Mouse (Mus musculus) olfactory bulb, adult 2 months (tissue): ENCODE data around the gene Acot4.
"Not testable (repeated sequence)": the region's sequence is repeated elsewhere in the genome, so short reads cannot be mapped to it uniquely, and the experiment has no call there.

Experiments used
- CTCF ChIP-seq: fragments of 200-500 bp; IDR thresholded peaks from 2 replicates; pipeline ENCODE4 v1.5.1; 2012; ENCODE audit warnings: low read depth, mild to moderate bottlenecking, low read length, moderate library complexity; ENCODE audit not compliant: insufficient read depth
- POLR2A ChIP-seq: fragments of 200-500 bp; IDR thresholded peaks from 2 replicates; pipeline ENCODE4 v1.6.1; 2012; ENCODE audit warnings: mild to moderate bottlenecking, low read depth, low read length, moderate library complexity; ENCODE audit not compliant: insufficient read depth

DNA sequence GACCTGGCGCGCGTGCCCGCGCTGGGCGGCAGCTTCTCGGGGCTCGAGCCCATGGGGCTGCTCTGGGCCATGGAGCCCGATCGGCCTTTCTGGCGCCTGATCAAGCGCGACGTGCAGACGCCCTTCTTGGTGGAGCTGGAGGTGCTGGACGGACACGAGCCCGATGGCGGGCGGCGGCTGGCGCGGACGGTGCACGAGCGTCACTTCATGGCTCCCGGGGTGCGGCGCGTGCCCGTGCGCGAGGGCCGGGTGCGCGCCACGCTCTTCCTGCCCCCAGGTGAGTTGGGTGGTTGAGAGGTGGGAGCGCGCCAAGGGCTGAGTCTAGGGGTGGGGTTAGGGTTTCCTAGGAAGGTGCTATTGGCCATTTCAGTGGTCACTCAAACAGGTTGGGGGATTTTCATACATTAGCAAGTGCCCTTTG is 522 bp downstream of the Acot4 start, which contains the start of gene Gm49366:
- not testable (repeated sequence) for TF ChIP-seq CTCF, POLR2A
